Mouse (Mus musculus): ENCODE results near the gene Chtop. TPM values are rescaled to one million over a fixed set of nuclear protein-coding genes. Genes with fewer than 3 reads are reported as not detected.

Gene Chtop
- polyA plus RNA-seq, 1 experiment: 8.0 TPM

DNA sequence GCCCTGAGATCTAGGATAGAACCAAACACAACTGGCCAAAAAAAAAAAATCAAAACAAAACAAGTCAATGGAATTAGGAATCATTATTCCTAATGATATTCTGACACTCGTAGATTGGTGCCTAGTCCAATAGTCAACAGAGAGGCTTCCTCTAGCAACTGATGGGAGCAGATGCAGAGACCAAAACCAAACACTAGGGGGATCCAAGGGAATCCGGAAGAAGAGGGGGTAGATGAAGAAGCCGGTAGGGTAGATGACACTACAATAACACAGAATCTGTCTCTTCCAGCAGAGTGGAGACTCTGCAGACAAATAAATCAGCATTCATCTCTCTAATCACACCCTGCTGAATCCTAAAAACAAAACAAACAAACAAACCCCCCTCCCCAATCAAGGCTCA, 37.1 kb downstream of the Chtop start:
- H3K4me3 ChIP-seq (replicated peaks): no peak overlapping the region

DNA sequence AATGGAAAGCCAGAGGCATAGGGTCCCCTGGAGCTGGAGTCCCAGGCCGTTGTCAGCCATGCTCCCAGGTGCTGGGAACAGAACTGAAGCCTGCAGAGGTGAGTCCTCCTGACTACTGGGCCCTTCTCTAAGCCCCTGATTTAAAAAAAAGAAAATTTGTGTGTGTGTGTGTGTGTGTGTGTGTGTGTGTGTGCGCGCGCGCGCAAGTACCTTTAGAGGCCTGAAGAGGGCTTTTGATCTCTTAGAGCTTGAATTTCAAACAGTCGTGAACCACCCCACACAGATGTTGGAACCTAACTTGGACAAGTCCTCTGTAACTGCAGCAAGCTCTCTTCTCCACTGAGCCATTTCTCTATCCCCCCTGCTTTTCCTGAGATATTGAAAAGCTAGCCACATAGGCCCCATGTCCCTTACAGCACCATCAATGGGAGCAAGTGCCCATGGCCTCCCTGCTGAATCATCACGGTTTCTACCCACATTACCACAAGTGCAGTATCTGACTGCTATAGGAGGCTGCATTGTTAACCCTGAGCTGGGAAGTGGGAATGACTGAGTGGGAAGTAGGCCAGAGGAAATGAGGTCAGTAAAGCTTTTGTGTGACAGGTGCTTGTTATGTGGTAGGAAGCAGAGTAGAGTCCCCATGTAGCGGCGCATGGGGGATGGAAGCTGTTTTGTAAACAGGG, 41.5 kb downstream of the Chtop start:
- Histone ChIP-seq H3K36me3 (ENCODE audit: control insufficient read depth) (no peaks in the 10 kb centered on the region), H3K4me1 (ENCODE audit: control insufficient read depth) (peaks cover 18% of the 10 kb centered on the region), H3K27me3 (ENCODE audit: control insufficient read depth) (peaks cover 63% of the 10 kb centered on the region), H3K9me3 (ENCODE audit: control insufficient read depth, low read length) (peaks cover 11% of the 10 kb centered on the region; the same call in 1 of the 2 replicates), H3K4me3 (replicated peaks) (no peak overlapping the region)
- no peak for TF ChIP-seq GATA1 (IDR thresholded peaks at IDR 0.05; ENCODE audit: low read length)
- no peak for TF ChIP-seq TAL1 (IDR thresholded peaks at IDR 0.05; ENCODE audit: low read length)

More for the DNA sequence above, 37.1 kb downstream of the Chtop start:
- TF ChIP-seq TAL1 (IDR thresholded peaks at IDR 0.05; ENCODE audit: low read length) (no peak), GATA1 (IDR thresholded peaks at IDR 0.05; ENCODE audit: low read length) (no peak)
- no peaks in the 10 kb centered on the region for H3K9me3 ChIP-seq (ENCODE audit: control insufficient read depth, low read length)
- peaks cover 21% of the 10 kb centered on the region for H3K27me3 ChIP-seq (ENCODE audit: control insufficient read depth)
- H3K4me1 ChIP-seq (ENCODE audit: control insufficient read depth): peaks cover 15% of the 10 kb centered on the region
- H3K36me3 ChIP-seq (ENCODE audit: control insufficient read depth): peaks cover under 1% of the 10 kb centered on the region

DNA sequence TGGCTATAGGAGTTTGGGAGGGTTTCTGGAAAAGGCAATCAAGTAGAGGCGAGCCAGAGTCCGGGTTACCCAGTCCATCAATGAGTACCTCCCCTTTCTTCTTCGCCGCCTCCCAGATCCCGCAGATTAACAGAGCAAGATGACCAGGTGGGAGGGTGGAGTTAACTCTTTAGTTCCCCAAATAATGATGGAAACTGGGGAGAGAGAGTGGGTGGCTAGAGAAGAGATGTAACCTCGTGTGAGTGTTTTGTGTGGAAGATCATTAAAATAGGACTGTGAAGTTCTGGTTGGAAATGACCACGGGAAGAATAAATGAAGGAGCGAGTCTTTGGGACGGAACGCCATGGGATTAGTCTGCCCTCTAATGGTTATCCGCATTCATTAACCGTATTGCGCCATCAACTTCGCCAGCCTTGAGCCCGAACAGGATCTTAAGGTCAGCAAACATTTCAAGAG, 43.0 kb downstream of the Chtop start:
- TF ChIP-seq TAL1 (IDR thresholded peaks at IDR 0.05; ENCODE audit: low read length): no peak
- no peak for TF ChIP-seq GATA1 (IDR thresholded peaks at IDR 0.05; ENCODE audit: low read length)
- H3K27me3 ChIP-seq (ENCODE audit: control insufficient read depth): peaks cover 78% of the 10 kb centered on the region

DNA sequence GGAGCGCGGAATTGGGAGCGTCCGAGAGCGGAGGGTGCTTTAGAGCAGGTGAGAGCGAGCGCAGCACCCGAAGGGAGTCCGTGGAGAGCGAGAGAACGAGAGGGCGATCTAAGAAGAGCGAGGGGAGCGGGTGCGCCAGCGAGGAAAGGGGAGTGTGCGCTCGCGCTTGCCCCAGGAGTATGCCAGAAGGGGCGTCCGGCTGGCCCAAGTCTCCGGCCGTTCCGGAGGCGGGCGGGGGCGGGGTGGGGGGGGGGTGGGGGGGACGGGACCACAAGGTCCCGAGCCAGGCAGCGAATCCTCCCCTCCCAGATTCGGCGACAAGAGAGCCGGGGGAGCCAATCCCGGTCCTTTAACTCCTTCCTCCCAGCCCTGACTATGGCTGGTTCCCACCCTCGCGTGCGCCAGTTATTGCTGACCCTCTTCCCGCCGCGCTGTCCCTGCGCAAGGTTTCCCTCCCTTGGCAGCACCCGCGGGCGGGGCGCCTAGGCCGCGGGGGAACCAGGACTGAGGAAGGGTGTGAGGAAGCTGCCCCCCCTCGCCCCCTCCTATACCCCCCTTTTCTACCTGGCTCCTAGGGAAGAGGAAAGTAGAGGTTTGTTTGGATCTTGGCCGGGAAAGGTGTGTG, 43.5 kb downstream of the Chtop start, which contains the start of gene Npr1:
Npr1 (minus strand) TSS at position 181 of the 625 bp plus-strand sequence.
- peak within 1 kb of the TSS; percentile 48 for H3K4me3 ChIP-seq (replicated peaks)
- peaks cover 11% of the 10 kb centered on the region; the same call in 1 of the 2 replicates for H3K9me3 ChIP-seq (ENCODE audit: control insufficient read depth, low read length)
- H3K4me1 ChIP-seq (ENCODE audit: control insufficient read depth): peaks cover 13% of the 10 kb centered on the region
- no peak for TF ChIP-seq GATA1 (IDR thresholded peaks at IDR 0.05; ENCODE audit: low read length)
- TF ChIP-seq TAL1 (IDR thresholded peaks at IDR 0.05; ENCODE audit: low read length): no peak
- peaks cover 82% of the 10 kb centered on the region for H3K27me3 ChIP-seq (ENCODE audit: control insufficient read depth)
- no peaks in the 10 kb centered on the region for H3K36me3 ChIP-seq (ENCODE audit: control insufficient read depth)

More for the DNA sequence above, 43.0 kb downstream of the Chtop start:
- Histone ChIP-seq H3K36me3 (ENCODE audit: control insufficient read depth) (no peaks in the 10 kb centered on the region), H3K9me3 (ENCODE audit: control insufficient read depth, low read length) (peaks cover 11% of the 10 kb centered on the region; the same call in 1 of the 2 replicates), H3K4me3 (replicated peaks) (no peak overlapping the region), H3K4me1 (ENCODE audit: control insufficient read depth) (peaks cover 13% of the 10 kb centered on the region)

DNA sequence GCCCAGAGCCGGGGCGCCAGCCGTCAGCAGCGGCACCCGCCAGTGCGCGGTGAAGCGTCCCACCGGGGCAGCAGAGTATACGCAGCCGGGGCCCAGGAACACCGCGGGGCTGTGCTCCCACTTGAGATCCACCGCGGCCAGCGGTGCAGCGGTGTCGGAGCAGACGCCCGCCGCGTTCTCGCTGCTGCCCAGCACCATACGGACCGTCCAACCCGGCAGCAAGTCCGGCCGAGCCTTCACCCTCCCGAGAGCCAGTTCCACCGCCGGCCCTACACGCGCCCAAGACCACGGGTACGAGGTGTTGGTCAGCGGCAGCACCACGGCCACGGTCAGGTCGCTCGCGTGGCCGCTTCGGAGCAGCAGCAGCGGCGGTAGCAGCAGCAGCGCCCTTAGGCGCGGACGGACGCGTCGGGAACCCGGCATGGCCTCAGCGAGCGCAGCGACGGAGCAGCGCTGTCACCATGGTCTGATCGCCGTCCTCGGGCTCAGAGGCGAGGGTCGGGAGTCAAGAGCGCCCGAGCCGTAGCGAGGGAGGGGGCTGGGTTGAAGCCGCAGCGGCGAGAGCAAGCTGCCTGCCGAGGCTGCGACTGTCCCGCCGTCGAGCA, 44.1 kb downstream of the Chtop start:
- Histone ChIP-seq H3K36me3 (ENCODE audit: control insufficient read depth) (no peaks in the 10 kb centered on the region), H3K9me3 (ENCODE audit: control insufficient read depth, low read length) (peaks cover 11% of the 10 kb centered on the region; the same call in 1 of the 2 replicates), H3K4me1 (ENCODE audit: control insufficient read depth) (peaks cover 13% of the 10 kb centered on the region), H3K4me3 (replicated peaks) (peak overlapping the region; percentile 48), H3K27me3 (ENCODE audit: control insufficient read depth) (peaks cover 88% of the 10 kb centered on the region)
- TF ChIP-seq GATA1 (IDR thresholded peaks at IDR 0.05; ENCODE audit: low read length): no peak
- TF ChIP-seq TAL1 (IDR thresholded peaks at IDR 0.05; ENCODE audit: low read length): no peak

DNA sequence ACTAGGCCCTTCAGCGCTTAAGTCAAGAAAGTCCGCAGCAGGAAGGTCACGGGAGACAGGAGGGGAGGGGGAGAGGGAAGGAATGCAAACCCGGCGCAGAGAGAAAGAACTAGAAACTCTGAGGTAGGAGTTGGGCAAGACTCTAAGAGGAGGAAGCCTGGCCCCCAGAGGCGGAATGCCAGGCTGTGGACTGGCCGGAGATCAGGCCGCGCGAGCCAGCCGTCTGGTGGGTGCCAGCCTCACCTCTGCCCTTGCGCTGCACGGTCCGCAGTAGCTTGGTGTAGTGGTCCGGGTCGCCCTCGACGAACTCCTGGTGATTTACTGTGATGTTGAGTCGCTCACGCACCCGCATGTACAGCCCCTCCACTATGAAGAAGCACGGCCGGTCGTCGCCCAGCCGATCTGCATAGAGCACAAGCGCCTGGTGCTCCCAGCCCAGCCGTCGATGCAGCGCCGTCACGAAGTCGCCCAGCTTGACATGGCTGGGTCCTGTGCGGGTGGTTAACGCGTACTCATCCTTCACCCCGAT, 44.7 kb downstream of the Chtop start:
- Histone ChIP-seq H3K27me3 (ENCODE audit: control insufficient read depth) (peaks cover 93% of the 10 kb centered on the region), H3K36me3 (ENCODE audit: control insufficient read depth) (no peaks in the 10 kb centered on the region), H3K4me3 (replicated peaks) (peak overlapping the region; percentile 48), H3K4me1 (ENCODE audit: control insufficient read depth) (peaks cover 13% of the 10 kb centered on the region), H3K9me3 (ENCODE audit: control insufficient read depth, low read length) (peaks cover 11% of the 10 kb centered on the region; the same call in 1 of the 2 replicates)
- no peak for TF ChIP-seq TAL1 (IDR thresholded peaks at IDR 0.05; ENCODE audit: low read length)
- TF ChIP-seq GATA1 (IDR thresholded peaks at IDR 0.05; ENCODE audit: low read length): no peak

DNA sequence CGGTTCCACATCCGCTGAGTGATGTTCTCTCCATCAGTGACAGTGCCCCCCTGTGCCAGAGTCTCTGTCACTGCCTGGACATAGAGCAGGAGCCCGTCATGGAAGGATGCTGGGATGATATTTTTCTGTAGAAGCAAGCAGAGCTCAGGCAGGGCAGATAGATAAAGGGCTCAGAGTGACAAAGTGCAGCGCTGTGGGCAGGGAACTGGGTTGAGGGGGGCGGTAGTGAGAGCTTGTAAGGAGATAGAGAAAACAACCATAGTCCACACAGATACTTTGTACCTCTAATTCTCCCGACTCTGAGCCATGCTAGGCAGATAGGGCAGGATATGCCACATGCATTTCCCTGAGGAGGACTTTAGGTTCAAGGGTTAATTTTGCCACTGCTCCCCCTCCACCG, 46.7 kb downstream of the Chtop start:
- no peaks in the 10 kb centered on the region for H3K36me3 ChIP-seq (ENCODE audit: control insufficient read depth)
- no peak for TF ChIP-seq GATA1 (IDR thresholded peaks at IDR 0.05; ENCODE audit: low read length)
- no peak for TF ChIP-seq TAL1 (IDR thresholded peaks at IDR 0.05; ENCODE audit: low read length)
- H3K4me3 ChIP-seq (replicated peaks): no peak overlapping the region
- peaks cover 80% of the 10 kb centered on the region for H3K27me3 ChIP-seq (ENCODE audit: control insufficient read depth)
- H3K4me1 ChIP-seq (ENCODE audit: control insufficient read depth): peaks cover 13% of the 10 kb centered on the region
- H3K9me3 ChIP-seq (ENCODE audit: control insufficient read depth, low read length): peaks cover 11% of the 10 kb centered on the region; the same call in 1 of the 2 replicates

DNA sequence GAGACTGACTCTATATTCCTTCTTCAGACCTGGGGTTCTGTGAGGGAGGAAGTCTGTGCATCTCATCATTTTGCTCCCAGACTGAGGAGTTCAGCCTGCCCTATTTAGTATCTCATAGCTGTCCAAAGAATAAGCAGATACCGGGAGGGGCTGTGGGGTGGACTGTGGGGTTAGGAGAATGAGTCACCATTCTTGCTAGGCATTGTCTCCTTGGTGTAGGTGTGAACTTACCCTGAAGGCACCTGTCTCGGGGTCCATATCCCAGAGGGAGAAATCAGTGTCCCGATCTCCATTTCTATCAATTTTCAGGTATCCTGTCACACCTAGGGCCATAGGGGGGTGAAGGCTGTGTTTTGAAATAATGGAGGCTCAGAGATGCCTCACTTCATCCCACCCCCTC, 47.4 kb downstream of the Chtop start:
- H3K4me1 ChIP-seq (ENCODE audit: control insufficient read depth): peaks cover 13% of the 10 kb centered on the region
- H3K27me3 ChIP-seq (ENCODE audit: control insufficient read depth): peaks cover 77% of the 10 kb centered on the region
- no peaks in the 10 kb centered on the region for H3K36me3 ChIP-seq (ENCODE audit: control insufficient read depth)
- peaks cover 11% of the 10 kb centered on the region; the same call in 1 of the 2 replicates for H3K9me3 ChIP-seq (ENCODE audit: control insufficient read depth, low read length)
- H3K4me3 ChIP-seq (replicated peaks): no peak overlapping the region
- TF ChIP-seq GATA1 (IDR thresholded peaks at IDR 0.05; ENCODE audit: low read length) (no peak), TAL1 (IDR thresholded peaks at IDR 0.05; ENCODE audit: low read length) (no peak)
